Mouse (Mus musculus) layer of hippocampus, adult 11-12 months (tissue): ENCODE measurements at regions not wholly inside any gene's neighbourhood (a gene's known extent, or its start where the extent isn't known, plus 50 kb on each side); places are given as distances from the start of the nearest gene placed in this dataset.

Experiments
- DNase-seq: peaks from one replicate; pipeline ENCODE4 v3.0.0; 2022; ENCODE audit warnings: low spot score

GRCm38 (mm10) chrX:15253281-15253680 lies 1042.3 kb downstream of the H2al1n start:
- DNase-seq = peak; percentile 1
